Mouse (Mus musculus) myocyte (in vitro differentiated cells): ENCODE results near the gene Pdzd2.

Source experiments
- E2F4 ChIP-seq: IDR thresholded peaks from one replicate; pipeline ENCODE4 v1.6.1; 2011; ENCODE audit warnings: mild to moderate bottlenecking, control low read depth, moderate library complexity; ENCODE audit not compliant: insufficient read depth
- MAX ChIP-seq: IDR thresholded peaks from one replicate; pipeline ENCODE4 v1.6.1; 2011; ENCODE audit warnings: low read depth, mild to moderate bottlenecking, control low read depth
- MYOG ChIP-seq, 3 experiments: IDR thresholded peaks; one replicate each; pipeline ENCODE4 v1.6.1; 2011; ENCODE audit warnings: control low read depth in 2 of 3, low read depth in 2 of 3, mild to moderate bottlenecking in 2 of 3; ENCODE audit not compliant: insufficient read length in 2 of 3, control insufficient read depth in 1 of 3, insufficient read depth in 1 of 3
- POLR2A ChIP-seq: IDR thresholded peaks from one replicate; pipeline ENCODE4 v1.6.1; 2011; ENCODE audit warnings: low read depth, mild to moderate bottlenecking, control low read depth, moderate library complexity; ENCODE audit not compliant: insufficient read length
- TCF3 ChIP-seq: IDR thresholded peaks from one replicate; pipeline ENCODE4 v1.6.1; 2011; ENCODE audit warnings: low read depth, control low read depth; ENCODE audit not compliant: insufficient read length

- TF ChIP-seq E2F4, result no peak
- TF ChIP-seq POLR2A, result no peak
- TF ChIP-seq MYOG (IDR thresholded peaks at IDR 0.05; ENCODE audit: control insufficient read depth in 1 of 3, insufficient read depth in 1 of 3, insufficient read length in 2 of 3, low read depth in 2 of 3), result no peak
- TF ChIP-seq TCF3, result no peak
- no peak for TF ChIP-seq MAX
Measured at GRCm38 (mm10) chr15:12513526-12513925, 226.2 kb downstream of the Pdzd2 start.
